Mouse (Mus musculus): ENCODE measurements at regions not wholly inside any gene's neighbourhood (a gene's known extent, or its start where the extent isn't known, plus 50 kb on each side); places are given as distances from the start of the nearest gene placed in this dataset.

DNA sequence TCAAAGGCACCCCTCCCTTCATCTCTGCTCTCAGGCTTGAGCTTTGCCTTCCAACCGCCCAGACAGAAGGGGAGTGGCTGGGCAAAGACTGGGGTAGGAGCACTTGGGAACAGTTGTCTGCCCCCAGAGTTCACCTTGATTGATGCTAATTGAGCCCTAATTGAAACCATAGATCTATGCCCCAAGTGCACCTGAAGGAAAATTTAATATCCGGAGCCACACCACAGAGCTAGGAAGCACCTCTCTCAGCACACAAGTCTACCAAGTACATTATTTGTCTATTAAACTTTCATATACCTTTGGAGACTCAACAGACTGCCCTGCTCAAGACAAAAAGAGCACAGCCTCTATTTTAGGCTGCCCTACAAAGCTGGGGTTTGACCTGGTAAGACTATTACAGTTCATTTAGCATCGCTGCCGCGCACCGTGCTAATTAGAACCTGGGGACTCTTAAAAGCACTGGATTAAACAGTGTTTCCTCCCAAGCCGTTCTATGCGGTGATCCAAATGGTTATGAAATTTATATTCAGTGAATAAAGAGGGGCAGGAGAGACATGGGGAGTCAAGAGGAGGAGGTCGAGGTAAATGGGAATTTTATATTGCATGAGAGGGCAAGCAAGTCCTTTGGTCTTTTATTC lies 229.8 kb downstream of the Utp18 start:
- TF ChIP-seq ZNF384 (IDR thresholded peaks at IDR 0.05; ENCODE audit: low read depth, low read length): no peak
- no peak for TF ChIP-seq MAFK (IDR thresholded peaks at IDR 0.05; ENCODE audit: insufficient read depth, low read depth, low read length)
- no peak for TF ChIP-seq CHD2 (IDR thresholded peaks at IDR 0.05; ENCODE audit: low read depth, low read length)
- TF ChIP-seq ZC3H11A (IDR thresholded peaks at IDR 0.05; ENCODE audit: borderline replicate concordance, low read depth, low read length): no peak

Measured in ES-E14 (cell line).